Mouse (Mus musculus): ENCODE measurements around the gene Klhl40. TPM values are rescaled to one million over a fixed set of nuclear protein-coding genes. Genes with fewer than 3 reads are reported as not detected.
A peak's percentile ranks its signal among the peaks of the same experiment; 100 is the strongest.

The Klhl40 gene
- polyA plus RNA-seq, 1 experiment from 2014 or later, result 3.6 TPM

GRCm38 (mm10) chr9:121757835-121758814 lies 19.3 kb upstream of the Klhl40 start:
- peaks cover 14% of the 10 kb centered on the region for H3K36me3 ChIP-seq (ENCODE audit: control insufficient read depth, insufficient read depth, low read length)
- no peak for ATAC-seq (ENCODE audit: insufficient read depth, low FRiP score, low TSS enrichment)
- no peaks in the 10 kb centered on the region for H3K27me3 ChIP-seq (ENCODE audit: control insufficient read depth, insufficient read depth, low read length)
- 55% methylated on average over 10 of the region's 10 CpGs for WGBS
- H3K4me1 ChIP-seq (ENCODE audit: control insufficient read depth, insufficient read depth, low read length), result peaks cover 20% of the 10 kb centered on the region
- peak overlapping the region; percentile 99 for H3K4me2 ChIP-seq (ENCODE audit: low read depth)
- peak; percentile 33 for DNase-seq (ENCODE audit: low spot score)
- no peak overlapping the region for H3K27ac ChIP-seq (ENCODE audit: low read depth, low read length)
- no peaks in the 10 kb centered on the region for H3K9me3 ChIP-seq (ENCODE audit: control insufficient read depth, low read length)
- H3K9ac ChIP-seq (ENCODE audit: low read length), result no peak overlapping the region; the same call in 1 of the 2 replicates
- peak overlapping the region; percentile 92 for H3K4me3 ChIP-seq (ENCODE audit: low read depth, low read length)

- H3K4me3 ChIP-seq (ENCODE audit: low read depth, low read length), result peak within 1 kb of the TSS; percentile 92
- peaks cover 20% of the 10 kb centered on the region for H3K4me1 ChIP-seq (ENCODE audit: control insufficient read depth, insufficient read depth, low read length)
- peak within 1 kb of the TSS; percentile 99 for H3K4me2 ChIP-seq (ENCODE audit: low read depth)
- no peaks in the 10 kb centered on the region for H3K9me3 ChIP-seq (ENCODE audit: control insufficient read depth, low read length)
- peak; percentile 77 for ATAC-seq (ENCODE audit: insufficient read depth, low FRiP score, low TSS enrichment)
- peak within 1 kb of the TSS; percentile 92 for H3K9ac ChIP-seq (ENCODE audit: low read length)
- peak within 1 kb of the TSS; percentile 92 for H3K27ac ChIP-seq (ENCODE audit: low read depth, low read length)
- DNase-seq (ENCODE audit: low spot score), result peak; percentile 89
- H3K27me3 ChIP-seq (ENCODE audit: control insufficient read depth, insufficient read depth, low read length), result no peaks in the 10 kb centered on the region
- peaks cover 16% of the 10 kb centered on the region for H3K36me3 ChIP-seq (ENCODE audit: control insufficient read depth, insufficient read depth, low read length)
- WGBS, result under 1% methylated on average over 64 of the region's 97 CpGs
These were observed 18.0 kb upstream of the Klhl40 start, which contains the start of gene Zfp651 for GRCm38 (mm10) chr9:121759091-121760081. Gene Zfp651, plus strand, starts transcription at chr9:121759330.

GRCm38 (mm10) chr9:121760271-121761090 lies 16.9 kb upstream of the Klhl40 start:
- H3K27me3 ChIP-seq (ENCODE audit: control insufficient read depth, insufficient read depth, low read length), result no peaks in the 10 kb centered on the region
- peak overlapping the region; percentile 92 for H3K9ac ChIP-seq (ENCODE audit: low read length)
- ATAC-seq (ENCODE audit: insufficient read depth, low FRiP score, low TSS enrichment) (peak; percentile 64), DNase-seq (ENCODE audit: low spot score) (peak; percentile 87)
- peak overlapping the region; percentile 99 for H3K4me2 ChIP-seq (ENCODE audit: low read depth)
- H3K27ac ChIP-seq (ENCODE audit: low read depth, low read length), result peak overlapping the region; percentile 92
- WGBS, result under 1% methylated on average over 41 of the region's 43 CpGs
- peaks cover 10% of the 10 kb centered on the region; the same call in 1 of the 2 replicates for H3K36me3 ChIP-seq (ENCODE audit: control insufficient read depth, insufficient read depth, low read length)
- H3K9me3 ChIP-seq (ENCODE audit: control insufficient read depth, low read length), result no peaks in the 10 kb centered on the region
- H3K4me3 ChIP-seq (ENCODE audit: low read depth, low read length), result peak overlapping the region; percentile 92
- peaks cover 20% of the 10 kb centered on the region for H3K4me1 ChIP-seq (ENCODE audit: control insufficient read depth, insufficient read depth, low read length)

GRCm38 (mm10) chr9:121761091-121761665 lies 16.2 kb upstream of the Klhl40 start:
- Histone ChIP-seq H3K36me3 (ENCODE audit: control insufficient read depth, insufficient read depth, low read length) (peaks cover 12% of the 10 kb centered on the region; the same call in 1 of the 2 replicates), H3K9ac (ENCODE audit: low read length) (peak overlapping the region; percentile 92), H3K4me1 (ENCODE audit: control insufficient read depth, insufficient read depth, low read length) (peaks cover 20% of the 10 kb centered on the region), H3K27ac (ENCODE audit: low read depth, low read length) (no peak overlapping the region), H3K9me3 (ENCODE audit: control insufficient read depth, low read length) (no peaks in the 10 kb centered on the region), H3K4me2 (ENCODE audit: low read depth) (peak overlapping the region; percentile 99), H3K4me3 (ENCODE audit: low read depth, low read length) (peak overlapping the region; percentile 92), H3K27me3 (ENCODE audit: control insufficient read depth, insufficient read depth, low read length) (no peaks in the 10 kb centered on the region)
- DNase-seq (ENCODE audit: low spot score) (no peak), ATAC-seq (ENCODE audit: insufficient read depth, low FRiP score, low TSS enrichment) (no peak)
- WGBS, result 65% methylated on average over 10 of the region's 10 CpGs

GRCm38 (mm10) chr9:121761787-121762186 lies 15.6 kb upstream of the Klhl40 start:
- no peak overlapping the region for H3K4me3 ChIP-seq (ENCODE audit: low read depth, low read length)
- peaks cover 20% of the 10 kb centered on the region for H3K4me1 ChIP-seq (ENCODE audit: control insufficient read depth, insufficient read depth, low read length)
- no peak for DNase-seq (ENCODE audit: low spot score)
- H3K9me3 ChIP-seq (ENCODE audit: control insufficient read depth, low read length), result no peaks in the 10 kb centered on the region
- H3K27ac ChIP-seq (ENCODE audit: low read depth, low read length), result 0 out of 2 replicates have a peak overlapping the region, but pooled peaks have one; percentile 4
- no peak overlapping the region; the same call in 1 of the 2 replicates for H3K4me2 ChIP-seq (ENCODE audit: low read depth)
- H3K27me3 ChIP-seq (ENCODE audit: control insufficient read depth, insufficient read depth, low read length), result no peaks in the 10 kb centered on the region
- 83% methylated on average over 8 of the region's 8 CpGs for WGBS
- H3K36me3 ChIP-seq (ENCODE audit: control insufficient read depth, insufficient read depth, low read length), result peaks cover 14% of the 10 kb centered on the region; the same call in 1 of the 2 replicates
- H3K9ac ChIP-seq (ENCODE audit: low read length), result no peak overlapping the region
- no peak for ATAC-seq (ENCODE audit: insufficient read depth, low FRiP score, low TSS enrichment)

GRCm38 (mm10) chr9:121762248-121762647 lies 15.2 kb upstream of the Klhl40 start:
- no peak overlapping the region for H3K9ac ChIP-seq (ENCODE audit: low read length)
- H3K4me1 ChIP-seq (ENCODE audit: control insufficient read depth, insufficient read depth, low read length), result peaks cover 20% of the 10 kb centered on the region
- H3K27me3 ChIP-seq (ENCODE audit: control insufficient read depth, insufficient read depth, low read length), result no peaks in the 10 kb centered on the region
- no peak overlapping the region for H3K4me2 ChIP-seq (ENCODE audit: low read depth)
- ATAC-seq (ENCODE audit: insufficient read depth, low FRiP score, low TSS enrichment) (no peak), DNase-seq (ENCODE audit: low spot score) (no peak)
- no peak overlapping the region for H3K27ac ChIP-seq (ENCODE audit: low read depth, low read length)
- 90% methylated on average over 10 of the region's 10 CpGs for WGBS
- H3K36me3 ChIP-seq (ENCODE audit: control insufficient read depth, insufficient read depth, low read length), result peaks cover 16% of the 10 kb centered on the region; the same call in 1 of the 2 replicates
- H3K9me3 ChIP-seq (ENCODE audit: control insufficient read depth, low read length), result no peaks in the 10 kb centered on the region
- H3K4me3 ChIP-seq (ENCODE audit: low read depth, low read length), result no peak overlapping the region

GRCm38 (mm10) chr9:121762761-121763160 lies 14.6 kb upstream of the Klhl40 start:
- peaks cover 16% of the 10 kb centered on the region; the same call in 1 of the 2 replicates for H3K36me3 ChIP-seq (ENCODE audit: control insufficient read depth, insufficient read depth, low read length)

More at GRCm38 (mm10) chr9:121762761-121763160, 14.6 kb upstream of the Klhl40 start:
- Histone ChIP-seq H3K27ac (ENCODE audit: low read depth, low read length) (no peak overlapping the region), H3K4me3 (ENCODE audit: low read depth, low read length) (no peak overlapping the region), H3K4me1 (ENCODE audit: control insufficient read depth, insufficient read depth, low read length) (peaks cover 20% of the 10 kb centered on the region), H3K27me3 (ENCODE audit: control insufficient read depth, insufficient read depth, low read length) (no peaks in the 10 kb centered on the region), H3K4me2 (ENCODE audit: low read depth) (no peak overlapping the region), H3K9me3 (ENCODE audit: control insufficient read depth, low read length) (no peaks in the 10 kb centered on the region), H3K9ac (ENCODE audit: low read length) (no peak overlapping the region)
- no peak for DNase-seq (ENCODE audit: low spot score)
- WGBS, result 93% methylated on average over 25 of the region's 25 CpGs
- ATAC-seq (ENCODE audit: insufficient read depth, low FRiP score, low TSS enrichment), result no peak

Data from neural tube, embryonic 11.5 days (tissue).